Mouse (Mus musculus) layer of hippocampus, postnatal 25 days (tissue): ENCODE measurements around the gene Dbh. TPM values are rescaled to one million over a fixed set of nuclear protein-coding genes. Genes with fewer than 3 reads are reported as not detected.

ENCODE experiments used
- DNase-seq, 2 experiments: peaks; one replicate each; pipeline ENCODE4 v3.0.0; 2022; ENCODE audit warnings: mixed read lengths in 2 of 2, low spot score in 1 of 2; ENCODE audit errors: extremely low spot score in 1 of 2
- total RNA-seq, 2 experiments: library from RNA; stranded (reverse); gene quantifications; 2 replicates each; pipeline ENCODE4 v1.2.3; 2021

The Dbh gene
- total RNA-seq, 2 experiments from 2014 or later: 0.54 TPM

DNA sequence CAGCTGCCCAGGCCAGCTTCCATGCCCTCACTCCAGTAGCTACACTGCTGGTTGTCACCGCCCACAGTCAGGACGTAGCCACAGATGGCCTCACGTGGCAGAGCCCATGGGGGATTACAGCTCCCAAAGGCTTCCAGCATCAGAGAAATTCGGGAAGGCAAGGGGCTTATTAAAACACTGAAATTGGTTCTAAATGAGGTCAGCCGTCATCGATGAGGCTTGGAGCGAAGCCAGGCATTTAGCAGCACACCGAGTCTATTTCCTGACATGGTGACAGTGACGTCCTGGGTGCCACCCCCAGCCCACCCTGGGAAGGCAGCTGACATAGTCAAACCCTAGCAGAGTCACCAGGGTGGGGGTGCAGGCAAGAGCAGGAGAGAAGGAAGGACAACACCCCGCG is 2.4 kb upstream of the Dbh start:
- no peak for DNase-seq

DNA sequence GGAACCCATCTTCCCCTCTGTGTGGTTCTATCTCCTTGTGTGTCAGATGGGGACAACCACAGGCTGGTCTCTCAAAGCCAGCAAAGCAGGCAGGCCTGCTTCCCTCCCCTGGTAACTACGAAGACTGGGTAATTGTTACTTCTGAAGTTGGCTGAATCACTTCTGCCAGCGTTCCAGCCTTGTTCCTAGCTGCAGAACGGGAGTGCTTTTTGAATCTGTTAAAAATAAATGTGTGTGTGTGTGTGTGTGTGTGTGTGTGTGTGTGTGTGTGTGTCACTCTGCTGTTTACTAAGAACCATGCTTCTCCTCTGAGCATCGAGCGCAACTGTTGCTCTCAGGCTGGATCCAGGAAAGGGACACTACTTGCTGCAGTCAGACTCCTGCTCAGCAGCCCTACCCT is 1.2 kb upstream of the Dbh start:
- DNase-seq: no peak

DNA sequence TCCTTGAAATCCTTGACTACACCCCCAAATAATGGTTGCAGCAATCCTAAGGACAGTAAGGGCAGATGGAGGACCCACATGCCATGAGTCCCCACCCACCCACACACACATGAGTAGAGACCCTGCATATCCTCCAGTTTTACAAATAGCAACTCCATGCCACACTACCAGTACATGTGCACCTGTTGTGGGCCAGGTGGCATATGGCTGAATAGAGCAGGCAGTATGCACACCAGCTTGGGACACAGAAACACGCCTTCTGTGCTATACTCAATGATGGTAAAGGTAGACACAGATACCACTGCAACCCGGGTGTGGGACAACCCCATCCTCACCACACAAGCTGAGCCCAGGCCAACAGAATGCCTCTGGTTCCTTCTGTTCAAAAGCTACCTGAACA is 1.0 kb downstream of the Dbh start:
- peak; percentile 46 to 47 for DNase-seq

DNA sequence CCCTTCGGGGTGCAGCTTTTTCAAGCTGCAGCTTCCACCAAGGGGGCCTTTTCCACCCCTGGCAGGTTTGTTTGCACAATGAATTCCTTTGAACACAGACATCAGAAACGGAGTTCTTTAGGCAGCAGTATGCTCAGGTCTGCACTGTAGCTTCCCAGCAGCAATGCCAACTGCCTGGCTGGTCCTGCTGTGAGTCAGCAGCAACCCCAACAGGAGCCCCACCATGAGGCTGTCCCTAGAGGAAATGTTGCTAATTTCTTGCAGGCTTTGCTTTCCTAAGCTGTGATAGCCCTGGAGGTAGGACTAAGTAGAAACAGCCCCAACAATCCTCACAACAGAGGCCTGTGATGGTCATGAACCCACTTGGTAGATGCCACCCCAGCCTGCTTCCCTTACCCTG is 2.0 kb downstream of the Dbh start:
- no peak for DNase-seq

DNA sequence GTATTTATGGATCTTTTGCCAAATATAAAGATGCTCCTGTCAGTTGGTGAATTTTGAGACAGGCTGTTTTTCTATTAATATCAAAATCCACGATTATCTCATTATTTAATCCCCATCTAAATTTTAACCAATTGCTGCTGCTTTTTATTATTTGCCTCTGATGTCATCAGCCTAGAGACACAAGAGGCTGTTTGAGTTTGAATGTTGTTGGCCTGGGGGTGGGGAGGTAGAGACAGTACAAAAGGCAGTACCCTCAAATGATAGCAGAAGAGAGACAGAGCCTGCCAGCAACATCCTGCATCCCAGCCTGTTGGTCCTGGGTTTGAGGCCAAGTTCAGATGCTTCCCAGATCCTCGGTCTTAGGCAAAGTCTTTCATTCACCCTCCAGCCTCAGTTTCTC is 9.2 kb downstream of the Dbh start:
- no peak for DNase-seq

DNA sequence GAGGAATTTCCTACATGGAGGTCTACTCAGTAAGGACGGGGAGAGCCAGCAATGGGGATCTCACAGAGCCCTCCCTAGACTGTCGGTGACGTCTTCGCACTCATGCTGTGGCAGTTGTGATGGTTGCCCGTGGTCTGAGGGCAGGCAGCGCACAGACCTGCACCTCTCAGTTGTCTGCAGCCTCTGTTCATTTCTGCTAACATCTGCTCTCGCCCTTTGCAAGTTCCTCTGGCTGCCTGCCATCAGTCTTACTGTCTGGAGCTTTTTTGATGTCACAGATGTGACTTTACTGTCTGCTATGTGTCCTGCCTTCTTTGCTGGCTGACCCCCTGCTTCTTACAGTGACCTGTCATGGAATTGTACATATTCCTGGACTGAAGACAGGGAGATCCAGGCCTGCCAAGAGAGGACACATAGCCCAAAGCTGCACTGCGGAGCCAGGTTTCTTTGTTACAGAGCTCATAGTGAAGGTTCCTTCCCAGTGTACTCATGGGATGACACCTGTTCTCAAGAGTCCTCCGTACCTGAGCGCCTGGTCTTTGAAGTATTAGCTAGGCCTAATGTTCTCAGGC is 10.7 kb downstream of the Dbh start:
- DNase-seq: no peak

DNA sequence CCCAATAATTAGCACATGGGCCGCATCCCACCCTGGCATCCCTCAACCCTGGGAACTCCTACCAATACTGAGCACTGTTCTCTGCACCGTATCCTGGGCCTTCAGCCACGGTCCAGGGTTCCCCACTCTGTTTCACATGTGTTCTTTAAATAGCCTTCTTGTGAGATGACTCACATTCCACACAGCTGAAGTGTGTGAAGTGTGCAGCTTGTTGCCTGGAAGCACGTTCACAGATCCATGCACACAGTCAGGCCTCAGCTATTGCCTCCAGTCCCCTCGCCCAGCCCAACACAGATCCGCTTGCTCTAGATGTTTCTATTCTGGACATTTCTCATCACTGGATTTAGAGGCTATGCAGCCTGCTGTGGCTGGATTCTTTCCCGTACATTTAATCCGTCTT is 14.1 kb downstream of the Dbh start:
- DNase-seq: no peak

DNA sequence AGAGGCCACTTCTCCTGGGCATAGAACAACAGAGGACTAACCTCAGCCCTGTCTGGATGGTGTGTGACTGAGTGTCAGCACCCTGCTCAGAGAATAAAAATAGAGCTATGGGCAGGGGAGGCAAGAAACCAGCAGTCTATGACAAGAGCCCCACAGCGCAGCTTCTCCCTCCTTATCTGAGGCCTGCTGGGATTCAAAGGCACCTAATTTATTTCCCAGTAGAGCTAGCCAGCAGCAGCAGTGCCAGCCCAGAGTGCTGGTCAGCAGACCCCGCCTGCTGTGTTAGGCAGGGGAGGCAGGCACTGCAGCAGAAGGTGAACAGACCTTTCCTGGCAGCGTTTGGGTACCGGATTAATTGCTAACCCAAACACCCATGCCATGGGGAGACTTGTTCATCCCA is 16.9 kb downstream of the Dbh start:
- no peak for DNase-seq

DNA sequence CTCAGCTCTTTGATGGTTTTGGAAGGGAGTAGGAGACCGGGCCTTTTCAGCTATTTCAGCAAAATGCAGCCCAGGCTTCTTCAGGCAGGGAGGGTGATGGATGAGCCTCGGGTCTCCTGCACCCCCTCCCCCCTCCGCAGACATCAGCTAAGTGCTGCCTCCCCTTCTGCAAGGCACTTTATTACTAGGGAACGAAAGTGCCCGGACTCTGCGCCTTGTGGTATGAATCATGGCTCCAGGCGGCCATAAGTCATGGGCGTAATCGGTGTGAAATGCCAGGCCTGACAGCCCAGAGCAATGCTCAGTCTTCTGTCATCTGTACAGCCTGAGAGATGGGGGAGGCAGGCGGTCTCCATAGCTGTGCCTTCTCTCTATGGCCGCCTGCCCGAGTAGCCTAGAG is 18.7 kb downstream of the Dbh start:
- no peak for DNase-seq

DNA sequence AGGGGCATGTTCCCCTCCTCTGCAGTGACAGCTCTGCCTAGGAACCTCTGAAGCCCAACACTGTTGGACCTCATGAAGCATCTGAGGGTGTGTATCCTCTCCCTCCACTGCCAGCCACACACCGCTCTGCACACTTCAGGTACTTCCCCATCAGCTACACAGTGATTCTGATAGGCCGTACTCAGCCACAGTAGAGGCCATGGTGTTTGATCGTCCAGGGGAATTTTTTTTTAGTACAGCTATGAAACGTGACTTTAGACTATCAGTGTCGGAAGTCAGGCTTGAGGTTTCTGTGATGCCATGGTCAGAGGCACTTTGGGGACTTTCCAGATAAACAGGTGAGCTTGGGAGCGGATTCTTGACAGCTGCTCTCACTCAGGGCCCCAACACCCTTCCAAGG is 22.5 kb downstream of the Dbh start:
- no peak for DNase-seq

DNA sequence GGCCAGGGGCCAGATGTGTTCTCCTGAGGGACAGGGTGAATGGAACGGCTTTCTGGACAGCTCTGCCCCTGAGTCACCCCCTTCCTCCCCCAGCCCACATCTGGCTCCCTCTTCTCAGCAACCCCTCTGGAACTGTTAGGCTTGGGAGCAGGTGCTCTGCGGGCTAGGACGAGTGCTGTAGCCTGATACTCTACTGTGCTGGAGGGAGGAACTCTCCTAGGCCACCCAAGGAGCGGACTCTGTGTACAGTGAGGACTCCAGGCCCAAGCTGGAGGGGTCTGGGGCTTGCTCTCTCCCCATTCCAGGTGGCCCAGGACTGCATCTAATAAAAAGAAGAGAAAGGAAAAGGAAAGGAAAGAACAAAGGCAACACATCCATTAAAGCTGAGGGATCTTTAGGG is 25.0 kb downstream of the Dbh start:
- DNase-seq: no peak

DNA sequence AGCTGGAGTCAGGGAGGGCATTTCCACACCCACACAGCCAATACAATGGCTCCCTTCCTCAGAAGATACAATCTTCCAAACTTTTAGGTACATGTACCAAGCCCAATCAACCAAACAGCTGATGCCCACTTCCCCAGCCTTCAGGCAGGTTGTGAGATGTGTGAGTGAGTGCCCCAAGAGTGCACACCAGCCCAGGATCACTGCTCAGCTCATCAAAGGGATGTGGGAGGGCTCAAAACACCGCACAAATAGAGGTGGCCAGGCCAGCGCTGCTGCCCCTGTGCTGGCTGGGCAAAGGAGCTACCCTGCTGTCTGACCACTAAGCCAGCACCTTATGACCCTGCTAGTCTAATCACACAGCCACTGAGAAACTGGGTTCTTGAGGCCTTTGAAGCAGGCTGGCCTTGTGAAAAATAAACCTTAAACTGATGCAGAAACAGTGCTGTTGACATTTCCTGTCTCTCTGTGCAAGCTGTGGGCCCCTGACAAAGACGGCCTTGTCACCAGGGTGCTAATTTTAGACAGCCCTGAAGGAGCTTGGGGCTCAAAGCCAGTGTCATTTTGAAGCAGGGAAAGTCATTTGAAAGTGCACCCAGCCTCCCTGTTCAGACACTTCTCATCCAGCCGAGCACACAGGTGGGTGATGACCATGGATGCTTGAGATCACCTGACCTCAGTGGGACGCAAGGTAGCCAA is 33.7 kb downstream of the Dbh start:
- no peak for DNase-seq

DNA sequence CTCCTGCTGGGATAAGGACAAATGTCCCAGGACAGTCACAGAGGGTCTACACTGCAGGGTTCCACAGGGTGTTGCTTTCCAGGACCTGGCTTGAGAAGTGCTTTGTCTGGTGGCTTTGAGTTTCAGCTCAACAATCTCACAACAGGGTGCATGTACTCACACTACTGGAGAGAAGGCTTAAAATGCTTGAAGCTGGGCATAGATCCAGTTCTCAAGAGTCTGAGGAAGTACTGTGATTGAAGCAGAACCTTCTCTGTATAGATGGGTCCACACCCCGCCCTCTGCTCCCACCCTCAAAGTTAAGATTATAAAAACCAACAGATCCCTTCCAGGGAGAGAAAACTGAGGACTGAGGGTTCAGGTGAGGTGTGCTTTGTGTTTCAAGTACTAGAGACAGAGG is 35.6 kb downstream of the Dbh start:
- no peak for DNase-seq

DNA sequence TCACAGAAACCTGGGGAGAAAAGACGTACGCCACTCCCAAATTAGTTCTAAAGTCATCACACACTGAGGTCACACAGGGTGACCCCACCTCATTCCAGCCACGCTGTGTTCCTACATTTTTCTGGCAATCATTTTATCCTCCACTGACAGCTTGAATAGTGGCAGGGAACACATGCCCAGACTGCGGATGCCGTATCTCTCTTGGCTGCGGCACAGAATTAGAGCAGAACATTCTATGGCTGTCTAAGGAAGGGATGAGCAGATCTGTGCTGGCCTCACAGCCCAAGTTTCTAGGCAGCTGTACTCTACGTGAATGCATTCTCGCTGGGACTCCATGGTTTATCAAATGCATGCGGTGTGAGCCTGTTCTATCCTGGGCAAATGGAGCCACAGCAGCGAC is 40.6 kb downstream of the Dbh start:
- DNase-seq: no peak

DNA sequence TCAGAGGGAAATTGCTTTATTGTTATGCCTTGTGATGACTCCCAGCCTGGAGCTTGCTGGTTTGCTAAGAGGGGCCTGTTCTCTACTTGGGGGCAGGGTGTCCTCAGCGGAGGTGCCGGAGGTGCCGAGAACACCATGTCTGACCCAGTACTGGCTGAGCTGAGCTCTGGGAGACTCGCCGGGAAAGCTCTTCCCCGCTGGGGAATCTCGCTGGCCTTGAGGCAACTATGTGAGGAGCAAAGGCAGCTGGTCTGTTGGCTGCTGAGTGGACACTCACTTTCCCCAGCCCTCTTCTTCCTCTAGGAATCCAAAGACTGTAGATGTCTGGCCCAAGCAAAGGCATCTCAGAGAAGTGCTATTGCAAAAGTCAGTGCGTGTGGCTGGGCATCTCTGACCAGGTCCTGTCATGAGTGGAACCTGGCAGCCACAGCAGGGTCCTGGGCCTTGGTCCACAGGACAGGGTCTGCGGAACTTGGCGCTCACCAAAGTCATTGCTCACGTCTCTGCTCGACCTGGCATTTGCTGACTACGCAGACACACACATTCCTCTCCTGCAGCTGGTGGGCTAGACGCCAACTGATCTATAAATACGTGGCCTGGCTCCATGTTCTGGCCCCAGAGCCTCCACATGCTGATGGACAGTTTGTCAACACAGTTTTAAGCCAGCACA is 41.2 kb downstream of the Dbh start:
- no peak for DNase-seq

DNA sequence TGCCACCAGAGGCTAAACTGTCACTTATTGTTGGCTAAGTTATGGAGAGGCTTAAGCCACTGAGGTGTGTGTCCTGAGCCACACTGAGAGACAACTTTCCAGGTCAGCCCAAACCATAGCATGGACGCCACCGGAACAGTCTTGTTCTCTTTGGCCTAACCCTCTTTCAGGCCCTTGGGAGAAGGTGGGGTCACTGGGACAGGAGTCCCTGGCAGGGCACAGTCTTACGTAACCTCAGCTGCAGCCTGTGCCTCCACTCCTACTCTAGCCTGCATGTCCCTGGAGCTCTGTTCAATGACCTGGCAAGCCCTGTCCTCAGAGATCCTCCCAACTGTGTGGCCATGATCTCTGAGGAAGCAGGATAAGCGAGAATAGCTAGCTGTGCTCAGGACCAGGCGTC is 42.1 kb downstream of the Dbh start:
- no peak for DNase-seq

DNA sequence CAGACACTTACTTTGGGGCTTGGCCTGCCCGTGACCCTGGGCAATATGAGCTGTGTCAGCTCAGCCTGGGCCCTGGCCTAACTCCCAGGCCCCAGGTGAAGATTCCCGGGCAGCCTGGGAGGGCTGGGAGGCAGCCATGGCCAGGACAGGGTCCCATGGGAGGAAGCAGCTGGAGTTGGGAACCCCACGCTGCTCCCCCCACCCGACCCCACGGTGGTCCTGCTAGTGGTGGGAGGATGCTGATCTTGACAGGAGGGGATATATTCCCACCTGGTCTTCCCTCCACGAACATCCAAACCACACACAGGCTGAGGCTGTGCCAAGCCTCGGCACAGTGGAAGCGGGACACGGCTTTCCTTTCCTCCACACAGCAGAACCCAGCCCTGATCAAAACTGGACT is 44.3 kb downstream of the Dbh start:
- no peak for DNase-seq

DNA sequence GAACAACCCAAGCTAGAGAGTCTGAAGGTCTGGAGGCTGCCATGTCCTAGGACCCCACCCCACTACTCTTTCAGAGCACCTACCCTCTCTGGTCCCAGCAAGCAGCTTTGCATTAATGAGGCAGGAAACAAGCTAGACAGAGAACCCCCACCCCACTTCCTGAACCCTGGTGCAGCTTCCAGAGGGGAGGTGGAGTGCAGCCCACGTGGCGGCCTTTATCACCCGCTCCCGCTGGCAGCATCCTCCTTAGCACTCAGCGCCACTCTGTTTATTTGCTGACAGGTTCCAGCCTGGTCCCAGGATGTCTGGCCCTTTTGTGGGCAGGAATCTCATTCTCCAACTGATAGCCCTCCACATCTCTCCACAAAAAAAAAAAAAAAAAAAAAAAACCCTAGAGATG is 44.8 kb downstream of the Dbh start:
- no peak for DNase-seq

DNA sequence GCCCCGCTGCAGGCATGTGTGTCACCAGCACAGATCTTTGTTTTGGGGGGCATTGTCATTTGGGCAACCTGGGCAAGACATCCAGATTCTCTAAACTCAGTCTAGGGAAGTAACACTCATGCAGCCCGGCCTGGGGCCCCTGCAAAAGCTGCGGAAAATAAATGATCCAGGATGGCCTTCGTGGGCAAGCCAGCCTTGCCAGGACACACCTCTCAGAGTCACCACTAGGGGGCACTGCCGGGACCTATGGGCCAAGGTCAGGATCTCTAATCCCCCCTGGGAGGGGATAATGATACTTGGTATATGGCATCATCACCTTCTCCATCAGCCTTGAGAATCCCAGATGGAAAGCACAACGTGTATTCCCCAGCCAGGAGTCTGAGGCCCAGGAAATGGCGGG is 45.2 kb downstream of the Dbh start:
- peak in 1 of 2 experiments; percentile 54 for DNase-seq

DNA sequence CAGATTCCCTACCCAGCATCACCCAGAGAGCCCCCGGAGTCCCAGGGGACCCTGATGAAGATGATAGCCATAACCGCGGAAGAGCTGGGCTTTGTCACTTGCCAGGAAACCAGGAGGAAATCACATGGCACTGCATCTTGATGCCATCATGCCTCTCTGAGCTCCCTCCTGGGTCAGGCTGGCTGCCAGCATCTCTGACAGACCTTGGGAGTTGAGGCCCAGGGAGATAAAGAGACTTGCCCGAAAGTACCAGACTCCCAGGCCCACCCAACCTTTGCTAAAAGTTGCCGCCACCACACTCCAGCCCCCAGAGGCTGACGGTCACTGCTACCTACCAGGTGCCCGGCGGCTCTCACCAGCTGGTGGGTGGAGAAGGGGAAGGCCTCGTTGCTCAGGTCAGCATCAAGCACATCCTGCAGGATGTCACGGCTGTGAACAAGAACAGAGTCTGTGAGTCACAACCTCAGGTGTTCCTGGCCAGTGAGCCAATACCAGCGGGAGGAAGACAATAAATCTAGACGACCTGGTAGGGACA is 45.7 kb downstream of the Dbh start:
- DNase-seq: no peak

DNA sequence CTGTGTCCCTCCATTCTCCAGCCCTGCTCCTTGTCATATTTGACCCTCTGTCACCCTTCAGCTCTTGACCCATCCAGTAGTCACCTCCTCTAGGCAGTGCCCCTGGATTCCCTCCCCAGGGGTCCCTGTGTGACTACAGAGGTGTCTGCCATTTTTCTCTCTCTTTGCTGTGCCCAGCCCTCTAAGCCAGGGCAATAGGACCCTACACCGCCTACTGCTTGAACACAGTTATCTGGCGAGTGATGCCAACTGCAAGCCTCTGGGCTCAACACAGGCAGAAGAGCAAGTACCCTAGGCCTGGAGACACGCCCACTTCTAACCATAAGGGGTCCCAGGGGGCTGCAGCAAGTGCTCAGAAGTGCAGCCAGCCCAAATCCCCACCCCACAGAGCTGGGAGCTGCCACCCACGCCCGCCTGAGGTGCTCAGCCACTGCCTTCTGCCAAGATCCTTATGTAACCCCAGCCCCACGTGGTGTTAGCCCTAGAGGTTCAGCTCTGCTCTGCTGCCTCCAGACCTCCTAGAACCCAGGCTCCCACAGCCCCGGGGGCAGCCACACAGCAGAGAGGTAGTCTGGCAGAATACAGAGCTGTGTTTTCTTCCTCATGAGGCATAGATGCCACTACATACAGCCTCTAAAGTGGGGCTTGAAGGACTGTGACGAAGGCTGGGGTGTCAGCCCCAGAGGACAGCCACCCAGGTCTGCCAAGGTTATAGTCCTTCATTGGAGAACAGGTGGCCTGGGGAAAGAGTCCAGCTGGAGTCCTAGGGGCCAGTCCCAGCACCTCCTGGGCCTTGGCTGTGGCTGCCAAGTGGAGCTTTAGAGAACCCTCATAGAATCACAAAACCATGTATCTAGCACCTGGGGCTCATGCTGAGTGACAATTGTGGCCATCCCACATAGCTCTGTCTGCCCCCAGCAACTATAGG is 47.2 kb downstream of the Dbh start:
- DNase-seq: no peak
